Mouse (Mus musculus) E14TG2a.4 (cell line): ENCODE data around the gene Pitpnb.

Experiments
- H3K27me3 ChIP-seq: 2 replicates; pipeline ENCODE4 v1.6.1; 2014; ENCODE audit warnings: low read length, control low read depth; ENCODE audit not compliant: insufficient read depth
- H3K36me3 ChIP-seq: 2 replicates; pipeline ENCODE4 v1.6.1; 2014; ENCODE audit warnings: low read length, control low read depth; ENCODE audit not compliant: insufficient read depth
- H3K4me1 ChIP-seq: replicated peaks from 2 replicates; pipeline ENCODE4 v1.6.1; 2014; ENCODE audit warnings: low read depth, low read length, control low read depth
- H3K4me3 ChIP-seq: replicated peaks from 2 replicates; pipeline ENCODE4 v1.5.1; 2014; ENCODE audit warnings: mild to moderate bottlenecking, low read length
- H3K9me3 ChIP-seq: 2 replicates; pipeline ENCODE4 v1.6.1; 2014; ENCODE audit warnings: low read length, control low read depth
- CTCF ChIP-seq: conservative IDR thresholded peaks from 2 replicates; pipeline ENCODE4 v1.5.1; 2014; ENCODE audit warnings: low read length
- NANOG ChIP-seq: IDR thresholded peaks from 2 replicates; pipeline ENCODE4 v1.6.1; 2014; ENCODE audit warnings: borderline replicate concordance, low read length, mixed read lengths
- POU5F1 ChIP-seq: IDR thresholded peaks from 2 replicates; pipeline ENCODE4 v1.6.1; 2014; ENCODE audit warnings: low read length, borderline replicate concordance

Gene Pitpnb

DNA sequence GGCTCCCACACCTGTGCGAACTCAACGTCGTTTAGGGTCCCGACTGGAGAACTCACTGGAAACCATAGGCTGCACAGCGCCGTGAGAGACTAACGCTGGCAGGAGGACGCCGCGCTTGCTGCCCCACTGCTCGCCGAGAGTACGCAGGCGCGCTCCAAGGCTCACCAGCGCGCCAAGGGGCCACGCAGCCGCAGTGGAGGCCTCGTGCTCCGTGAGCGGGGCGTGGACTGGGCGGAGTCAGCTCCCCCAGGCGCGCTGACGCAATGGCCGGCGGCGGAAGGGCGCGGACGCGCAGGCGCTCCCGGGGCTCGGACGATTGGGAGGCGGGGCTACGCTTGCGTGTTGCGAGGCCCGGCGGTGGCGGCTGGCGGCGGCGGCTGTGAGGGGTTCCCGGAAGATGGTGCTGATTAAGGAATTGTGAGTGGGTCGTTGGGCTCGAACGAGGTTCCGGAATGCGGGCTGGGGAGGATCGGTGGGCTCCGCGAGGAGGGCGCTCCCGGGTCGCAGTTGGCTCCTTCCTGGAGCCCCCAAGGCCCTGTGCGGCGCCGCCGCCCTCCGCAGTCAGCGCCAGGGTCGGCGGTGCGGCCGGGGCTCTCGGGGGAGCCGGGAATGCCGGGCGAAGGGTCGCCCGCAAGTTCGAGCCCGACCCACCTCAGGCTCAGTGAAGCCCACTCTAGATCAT lies at the start of gene Pitpnb:
Pitpnb (plus strand) TSS at position 347 of the 682 bp plus-strand sequence.
- Histone ChIP-seq H3K9me3 (no peaks in the 10 kb centered on the region), H3K36me3 (peaks cover 30% of the 10 kb centered on the region), H3K4me1 (peaks cover 56% of the 10 kb centered on the region), H3K4me3 (peak within 1 kb of the TSS; percentile 99), H3K27me3 (no peaks in the 10 kb centered on the region)
- TF ChIP-seq POU5F1: no peak
- TF ChIP-seq NANOG: no peak
- no peak for TF ChIP-seq CTCF

DNA sequence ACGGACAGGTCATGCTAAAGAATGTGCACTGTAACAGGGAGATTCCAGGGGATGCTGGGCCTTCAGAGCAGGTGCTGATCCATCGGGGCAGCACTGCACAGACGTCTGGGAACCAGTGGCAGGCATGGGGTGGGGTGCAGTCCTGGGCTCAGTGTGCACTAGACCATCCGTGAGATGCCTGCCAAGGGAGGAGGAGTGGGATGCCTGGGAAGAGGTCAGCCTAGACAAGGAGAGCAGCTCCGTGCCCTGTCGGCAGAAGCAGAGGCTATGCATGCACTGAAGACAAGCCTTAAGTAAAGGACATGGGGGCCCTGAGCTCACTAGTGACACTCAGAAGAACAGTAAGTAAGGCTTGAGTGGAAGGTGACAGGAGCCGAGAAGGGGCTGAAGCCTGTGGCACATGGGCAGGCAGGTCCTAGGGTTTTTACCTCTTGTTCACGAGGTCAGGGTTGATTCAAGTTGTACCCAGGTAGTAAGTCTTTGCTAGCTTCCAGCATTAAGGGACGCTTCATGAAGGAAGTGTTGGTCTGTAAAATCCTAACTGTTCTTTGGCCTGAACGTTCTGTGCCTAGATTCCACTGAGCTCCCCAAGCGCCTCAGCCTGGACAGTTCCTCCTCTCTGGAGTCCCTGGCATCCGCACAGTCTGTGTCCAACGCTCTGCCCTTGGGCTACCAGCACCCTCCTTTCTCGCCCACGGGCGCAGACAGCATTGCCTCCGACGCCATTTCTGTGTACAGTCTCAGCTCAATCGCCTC lies 46.0 kb upstream of the Pitpnb start:
- peaks cover 25% of the 10 kb centered on the region for H3K4me1 ChIP-seq
- H3K4me3 ChIP-seq: no peak overlapping the region
- no peaks in the 10 kb centered on the region for H3K9me3 ChIP-seq
- peaks cover 59% of the 10 kb centered on the region for H3K27me3 ChIP-seq
- no peaks in the 10 kb centered on the region for H3K36me3 ChIP-seq
- TF ChIP-seq POU5F1 (no peak), NANOG (no peak), CTCF (no peak)

DNA sequence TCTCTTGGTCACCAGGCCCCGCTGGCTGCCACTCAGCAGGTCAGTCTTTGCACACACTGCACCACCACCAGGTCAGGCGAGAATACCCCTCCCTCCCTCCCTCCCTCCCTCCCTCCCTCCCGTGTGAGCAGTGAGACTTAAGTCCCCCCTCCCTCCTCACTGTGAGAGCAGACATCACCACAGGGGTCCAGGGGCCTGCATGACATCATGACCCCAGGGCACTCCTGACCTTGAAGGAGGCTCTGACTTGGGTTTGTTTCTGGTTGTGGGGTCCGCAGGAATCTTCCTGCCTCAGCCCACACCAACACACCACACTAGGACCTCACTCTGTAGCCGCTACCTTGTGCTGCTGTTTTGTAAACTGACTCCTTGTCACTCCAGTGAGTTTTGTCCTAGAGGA lies 43.0 kb upstream of the Pitpnb start:
- no peak for TF ChIP-seq POU5F1
- TF ChIP-seq NANOG: no peak
- no peak for TF ChIP-seq CTCF
- H3K36me3 ChIP-seq: no peaks in the 10 kb centered on the region
- no peak overlapping the region for H3K4me3 ChIP-seq
- H3K9me3 ChIP-seq: no peaks in the 10 kb centered on the region
- peaks cover 56% of the 10 kb centered on the region for H3K27me3 ChIP-seq
- peaks cover 25% of the 10 kb centered on the region for H3K4me1 ChIP-seq

DNA sequence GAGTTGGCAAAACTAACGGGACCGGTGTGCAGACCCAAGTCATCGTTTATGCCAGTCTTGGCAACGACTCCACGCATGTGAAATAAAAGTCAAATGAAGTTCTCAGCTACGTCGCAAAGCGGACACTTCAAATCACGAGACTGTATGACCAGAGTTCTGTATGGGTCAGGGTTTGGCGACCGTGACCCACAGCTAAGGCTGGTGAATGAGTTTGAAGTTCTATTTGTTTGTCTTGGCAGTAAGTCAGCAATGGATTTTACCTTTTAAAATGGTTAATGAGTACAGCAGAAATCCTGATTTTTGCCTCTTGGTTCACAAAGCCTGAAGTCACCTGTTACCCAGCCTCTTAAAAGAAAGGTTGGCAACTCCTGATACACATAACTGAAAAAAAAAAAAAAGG lies 42.1 kb upstream of the Pitpnb start:
- Histone ChIP-seq H3K36me3 (no peaks in the 10 kb centered on the region), H3K27me3 (peaks cover 53% of the 10 kb centered on the region), H3K4me3 (no peak overlapping the region), H3K9me3 (no peaks in the 10 kb centered on the region), H3K4me1 (peaks cover 25% of the 10 kb centered on the region)
- TF ChIP-seq POU5F1 (no peak), NANOG (no peak), CTCF (no peak)

DNA sequence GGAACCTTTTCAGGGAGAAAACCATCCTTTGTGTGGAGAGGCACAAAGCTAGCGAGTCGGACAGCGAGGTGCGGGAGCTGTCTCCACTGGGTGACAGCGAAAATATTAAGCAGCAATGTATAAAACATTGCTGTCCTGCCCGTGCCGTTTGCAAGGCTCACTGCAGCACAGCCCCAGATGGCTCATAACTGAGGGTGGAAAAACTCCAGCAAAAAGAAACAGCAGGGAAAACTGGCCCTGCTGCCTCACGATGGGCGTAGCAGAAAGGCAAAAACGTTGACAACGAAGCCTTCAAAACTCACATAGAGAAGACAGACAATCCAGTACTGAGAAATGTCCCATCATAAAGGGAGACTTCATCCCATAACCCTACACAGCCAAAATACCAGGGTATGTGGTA lies 40.5 kb upstream of the Pitpnb start:
- H3K4me1 ChIP-seq: peaks cover 25% of the 10 kb centered on the region
- H3K4me3 ChIP-seq: no peak overlapping the region
- peaks cover 38% of the 10 kb centered on the region for H3K27me3 ChIP-seq
- H3K36me3 ChIP-seq: no peaks in the 10 kb centered on the region
- H3K9me3 ChIP-seq: no peaks in the 10 kb centered on the region
- TF ChIP-seq POU5F1 (no peak), NANOG (no peak), CTCF (no peak)

DNA sequence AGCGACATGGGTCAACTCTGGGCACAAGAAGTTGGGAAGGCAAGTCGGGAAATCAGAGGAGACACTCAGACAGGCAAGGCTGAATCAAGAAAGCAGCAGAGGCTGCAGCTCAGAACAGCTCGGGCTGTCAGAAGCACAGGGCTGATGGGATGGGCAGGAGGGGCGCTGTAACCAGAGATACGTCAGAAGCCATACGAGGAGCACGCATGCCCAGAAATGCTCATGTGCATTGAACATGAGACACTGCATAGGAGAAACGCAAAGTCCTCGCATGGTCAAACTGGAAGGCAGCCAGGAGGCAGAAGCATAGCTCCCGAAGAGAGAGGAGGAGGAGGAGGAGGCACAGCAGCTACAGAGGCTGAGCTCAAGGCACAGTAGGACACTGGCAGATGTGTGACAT lies 38.9 kb upstream of the Pitpnb start:
- H3K4me3 ChIP-seq: no peak overlapping the region
- peaks cover 10% of the 10 kb centered on the region for H3K4me1 ChIP-seq
- no peaks in the 10 kb centered on the region for H3K9me3 ChIP-seq
- H3K27me3 ChIP-seq: peaks cover 28% of the 10 kb centered on the region
- no peak for TF ChIP-seq CTCF
- no peak for TF ChIP-seq POU5F1
- no peak for TF ChIP-seq NANOG
- no peaks in the 10 kb centered on the region for H3K36me3 ChIP-seq

DNA sequence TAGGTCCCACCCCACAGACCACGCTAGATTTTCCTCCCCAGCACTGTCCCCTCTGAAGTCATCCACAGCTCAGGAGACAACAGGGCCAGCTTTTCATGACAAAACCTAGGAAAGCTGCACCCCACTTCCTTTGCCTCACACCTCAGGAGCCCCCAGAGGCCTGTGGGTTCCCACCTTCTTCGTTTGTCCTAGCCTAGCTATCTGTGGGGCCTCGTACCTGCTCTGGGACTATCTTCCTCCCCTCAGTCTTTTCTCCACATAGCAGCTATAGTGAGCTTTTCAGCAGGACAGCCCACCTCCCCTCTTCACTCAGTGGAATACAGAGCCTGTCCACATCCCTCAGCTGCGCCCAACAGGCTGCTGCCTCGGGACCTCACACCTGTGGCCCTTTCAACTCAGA lies 32.8 kb upstream of the Pitpnb start:
- Histone ChIP-seq H3K36me3 (no peaks in the 10 kb centered on the region), H3K27me3 (peaks cover 17% of the 10 kb centered on the region; the same call in 1 of the 2 replicates), H3K4me1 (peaks cover 4% of the 10 kb centered on the region; the same call in 1 of the 2 replicates), H3K4me3 (no peak overlapping the region), H3K9me3 (no peaks in the 10 kb centered on the region)
- TF ChIP-seq POU5F1 (no peak), CTCF (no peak), NANOG (no peak)

DNA sequence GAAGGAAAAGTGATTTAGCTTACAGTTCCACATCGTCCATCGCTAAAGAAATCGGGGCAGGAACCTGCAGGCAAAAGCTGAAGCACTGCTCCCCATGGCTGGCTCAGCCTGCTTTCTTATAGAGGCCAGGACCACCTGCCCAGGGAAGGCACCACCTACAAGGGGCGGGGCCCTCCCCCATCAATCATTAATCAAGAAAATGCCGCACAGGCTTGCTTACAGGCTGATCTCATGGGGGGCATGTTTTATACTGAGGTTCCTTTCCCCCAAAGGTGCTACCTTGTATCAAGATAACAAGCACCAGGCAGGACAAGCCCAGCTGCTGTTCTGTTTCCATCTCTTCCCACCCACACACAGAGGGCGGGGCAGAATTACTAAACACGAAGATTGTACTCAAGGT lies 31.9 kb upstream of the Pitpnb start:
- H3K36me3 ChIP-seq: no peaks in the 10 kb centered on the region
- TF ChIP-seq CTCF (no peak), NANOG (no peak), POU5F1 (no peak)
- no peak overlapping the region for H3K4me3 ChIP-seq
- peaks cover 4% of the 10 kb centered on the region; the same call in 1 of the 2 replicates for H3K4me1 ChIP-seq
- peaks cover 12% of the 10 kb centered on the region; the same call in 1 of the 2 replicates for H3K27me3 ChIP-seq
- H3K9me3 ChIP-seq: no peaks in the 10 kb centered on the region
